Mouse (Mus musculus) mesoderm, embryonic 11.5 days (tissue): ENCODE measurements at regions not wholly inside any gene's neighbourhood (a gene's known extent, or its start where the extent isn't known, plus 50 kb on each side); places are given as distances from the start of the nearest gene placed in this dataset.

Experiments used
- DNase-seq: peaks from one replicate; pipeline ENCODE4 v3.0.0-alpha.2; 2012; ENCODE audit warnings: low read depth, low spot score

GRCm38 (mm10) chr5:16424745-16425144 lies 128.6 kb upstream of the Hgf start:
- DNase-seq: no peak

GRCm38 (mm10) chr5:16425302-16425701 lies 128.0 kb upstream of the Hgf start:
- DNase-seq: no peak

GRCm38 (mm10) chr5:16426306-16426705 lies 127.0 kb upstream of the Hgf start:
- no peak for DNase-seq

GRCm38 (mm10) chr5:16434586-16434985 lies 118.7 kb upstream of the Hgf start:
- no peak for DNase-seq

GRCm38 (mm10) chr5:16445056-16445455 lies 108.2 kb upstream of the Hgf start:
- no peak for DNase-seq

- DNase-seq: no peak
Observed at GRCm38 (mm10) chr5:16446977-16447376, 106.3 kb upstream of the Hgf start.

- no peak for DNase-seq
Observed at GRCm38 (mm10) chr5:16461795-16462194, 91.5 kb upstream of the Hgf start.

- no peak for DNase-seq
Observed at GRCm38 (mm10) chr5:16466266-16466665, 87.0 kb upstream of the Hgf start.

GRCm38 (mm10) chr5:16468560-16468959 lies 84.7 kb upstream of the Hgf start:
- DNase-seq: no peak

- no peak for DNase-seq
Observed at GRCm38 (mm10) chr5:16469221-16469620, 84.1 kb upstream of the Hgf start.

- DNase-seq: peak; percentile 27
Observed at GRCm38 (mm10) chr5:16469644-16470275, 83.5 kb upstream of the Hgf start.

GRCm38 (mm10) chr5:16470366-16470982 lies 82.8 kb upstream of the Hgf start:
- DNase-seq: peak; percentile 74

- no peak for DNase-seq
Observed at GRCm38 (mm10) chr5:16487969-16488368, 65.3 kb upstream of the Hgf start.

- DNase-seq: no peak
Observed at GRCm38 (mm10) chr5:16489803-16490202, 63.5 kb upstream of the Hgf start.

- peak; percentile 64 for DNase-seq
Observed at GRCm38 (mm10) chr5:16499891-16500290, 53.4 kb upstream of the Hgf start.
